Mouse (Mus musculus): ENCODE measurements around the gene Scnn1g.

GRCm38 (mm10) chr7:121705051-121705450, 29.2 kb upstream of the Scnn1g start:
- TF ChIP-seq CTCF (IDR thresholded peaks at IDR 0.05) (no peak), EP300 (IDR thresholded peaks at IDR 0.05; ENCODE audit: insufficient read depth, low read depth, low read length) (no peak)

Data from heart, adult 2 months (tissue).